Mouse (Mus musculus) liver, embryonic 16.5 days (tissue): Measurements from ENCODE around the gene Cda. TPM values are rescaled to one million over a fixed set of nuclear protein-coding genes. Genes with fewer than 3 reads are reported as not detected.
A peak's percentile ranks its signal among the peaks of the same experiment; 100 is the strongest.

ENCODE experiments used
- ATAC-seq: fragments of 200-750 bp; cut with Nextera tagmentation; 2 replicates; pipeline ENCODE4 v1.8.0; 2017; ENCODE audit warnings: low read depth, mild to moderate bottlenecking, moderate number of reproducible peaks, moderate library complexity
- H3K27ac ChIP-seq: fragments of 300-500 bp; sonication (generic); 2 replicates; pipeline ENCODE4 v1.5.1; 2014; ENCODE audit warnings: mild to moderate bottlenecking, low read length
- H3K27me3 ChIP-seq: fragments of 300-500 bp; sonication (generic); 2 replicates; pipeline ENCODE4 v1.6.1; 2014; ENCODE audit warnings: low read depth, low read length, mixed read lengths; ENCODE audit not compliant: control insufficient read depth, insufficient read depth
- H3K36me3 ChIP-seq: fragments of 300-500 bp; sonication (generic); 2 replicates; pipeline ENCODE4 v1.6.1; 2014; ENCODE audit warnings: mild to moderate bottlenecking; ENCODE audit not compliant: control insufficient read depth, insufficient read depth
- H3K4me1 ChIP-seq: fragments of 300-500 bp; sonication (generic); 2 replicates; pipeline ENCODE4 v1.6.1; 2014; ENCODE audit warnings: low read depth, low read length, mixed read lengths; ENCODE audit not compliant: control insufficient read depth
- H3K4me2 ChIP-seq: fragments of 300-500 bp; sonication (generic); 2 replicates; pipeline ENCODE4 v1.6.1; 2014; ENCODE audit warnings: low read depth, low read length, mixed read lengths
- H3K4me3 ChIP-seq: fragments of 300-500 bp; sonication (generic); 2 replicates; pipeline ENCODE4 v1.5.1; 2014; ENCODE audit warnings: low read depth, mild to moderate bottlenecking, low read length
- H3K9ac ChIP-seq: fragments of 300-500 bp; sonication (generic); 2 replicates; pipeline ENCODE4 v1.6.1; 2014; ENCODE audit warnings: low read depth, low read length
- H3K9me3 ChIP-seq: fragments of 300-500 bp; sonication (generic); replicated peaks from 2 replicates; pipeline ENCODE4 v1.6.1; 2016; ENCODE audit warnings: low read length; ENCODE audit not compliant: control insufficient read depth
- WGBS: fragments of 180-500 bp; shearing (Covaris S2); extraction: QIAGEN DNeasy Blood & Tissue Kit; methylation state at CpG from one replicate; pipeline ENCODE4 v1.1.7; 2014; ENCODE audit not compliant: insufficient replicate concordance; 5-methylcytosine and 5-hydroxymethylcytosine counted together
- polyA plus RNA-seq: library from polyadenylated mRNA; unstranded; fragments of >200 nt; fragmentation: Nextera tagmentation; extraction: Ambion mirVana; gene quantifications from 2 replicates; pipeline ENCODE4 v1.2.1, GENCODE M21; 2015

Cda gene
- polyA plus RNA-seq, 1 experiment from 2014 or later: 5.7 TPM

- no peak overlapping the region for H3K4me3 ChIP-seq
- no peak for ATAC-seq
- no peaks in the 10 kb centered on the region for H3K36me3 ChIP-seq
- H3K4me1 ChIP-seq: peaks cover 5% of the 10 kb centered on the region
- no peaks in the 10 kb centered on the region for H3K9me3 ChIP-seq
- 69% methylated on average over 10 of the region's 10 CpGs for WGBS
- H3K27ac ChIP-seq: peak overlapping the region; percentile 76
- no peak overlapping the region for H3K4me2 ChIP-seq
- no peaks in the 10 kb centered on the region; the same call in 1 of the 2 replicates for H3K27me3 ChIP-seq
- no peak overlapping the region for H3K9ac ChIP-seq
Measured at GRCm38 (mm10) chr4:138343341-138343837, 24.4 kb downstream of the Cda start.

- H3K9ac ChIP-seq: no peak overlapping the region
- 45% methylated on average over 6 of the region's 6 CpGs for WGBS
Measured at GRCm38 (mm10) chr4:138342778-138343177, 25.0 kb downstream of the Cda start.

GRCm38 (mm10) chr4:138342048-138342447, 25.7 kb downstream of the Cda start:
- Histone ChIP-seq H3K4me2 (no peak overlapping the region), H3K9ac (no peak overlapping the region), H3K27ac (peak overlapping the region; percentile 51), H3K36me3 (no peaks in the 10 kb centered on the region), H3K4me3 (no peak overlapping the region), H3K4me1 (peaks cover 6% of the 10 kb centered on the region), H3K27me3 (no peaks in the 10 kb centered on the region; the same call in 1 of the 2 replicates), H3K9me3 (no peaks in the 10 kb centered on the region)
- 63% methylated on average over 7 of the region's 7 CpGs for WGBS
- no peak for ATAC-seq

More at GRCm38 (mm10) chr4:138342778-138343177, 25.0 kb downstream of the Cda start:
- Histone ChIP-seq H3K36me3 (no peaks in the 10 kb centered on the region), H3K4me2 (no peak overlapping the region), H3K9me3 (no peaks in the 10 kb centered on the region), H3K27me3 (no peaks in the 10 kb centered on the region; the same call in 1 of the 2 replicates), H3K27ac (peak overlapping the region; percentile 76), H3K4me3 (no peak overlapping the region), H3K4me1 (peaks cover 5% of the 10 kb centered on the region)
- ATAC-seq: peak; percentile 89

GRCm38 (mm10) chr4:138341393-138341792, 26.4 kb downstream of the Cda start:
- Histone ChIP-seq H3K9me3 (no peaks in the 10 kb centered on the region), H3K27ac (no peak overlapping the region), H3K9ac (no peak overlapping the region), H3K27me3 (no peaks in the 10 kb centered on the region; the same call in 1 of the 2 replicates), H3K4me3 (no peak overlapping the region), H3K36me3 (no peaks in the 10 kb centered on the region), H3K4me2 (no peak overlapping the region), H3K4me1 (peaks cover 6% of the 10 kb centered on the region)
- no peak for ATAC-seq
- 56% methylated on average over 8 of the region's 8 CpGs for WGBS

- Histone ChIP-seq H3K27me3 (no peaks in the 10 kb centered on the region; the same call in 1 of the 2 replicates), H3K9me3 (no peaks in the 10 kb centered on the region), H3K9ac (no peak overlapping the region), H3K4me1 (peaks cover 6% of the 10 kb centered on the region), H3K4me2 (no peak overlapping the region), H3K27ac (no peak overlapping the region), H3K36me3 (no peaks in the 10 kb centered on the region), H3K4me3 (no peak overlapping the region)
- no peak for ATAC-seq
- WGBS: 23% methylated on average over 4 of the region's 4 CpGs
Measured at GRCm38 (mm10) chr4:138339963-138340362, 27.8 kb downstream of the Cda start.

- Histone ChIP-seq H3K9me3 (no peaks in the 10 kb centered on the region), H3K36me3 (no peaks in the 10 kb centered on the region), H3K4me1 (peaks cover 2% of the 10 kb centered on the region), H3K9ac (no peak overlapping the region), H3K27me3 (no peaks in the 10 kb centered on the region; the same call in 1 of the 2 replicates), H3K27ac (no peak overlapping the region), H3K4me2 (no peak overlapping the region), H3K4me3 (no peak overlapping the region)
- 54% methylated on average over 9 of the region's 9 CpGs for WGBS
- ATAC-seq: no peak
Measured at GRCm38 (mm10) chr4:138337341-138337740, 30.5 kb downstream of the Cda start.

GRCm38 (mm10) chr4:138336876-138337275, 30.9 kb downstream of the Cda start:
- Histone ChIP-seq H3K4me3 (no peak overlapping the region), H3K9ac (no peak overlapping the region), H3K9me3 (no peaks in the 10 kb centered on the region), H3K36me3 (no peaks in the 10 kb centered on the region), H3K4me1 (peaks cover 2% of the 10 kb centered on the region), H3K4me2 (no peak overlapping the region), H3K27me3 (no peaks in the 10 kb centered on the region; the same call in 1 of the 2 replicates), H3K27ac (no peak overlapping the region)
- 29% methylated on average over 5 of the region's 5 CpGs for WGBS
- ATAC-seq: no peak

GRCm38 (mm10) chr4:138335648-138336047, 32.1 kb downstream of the Cda start:
- H3K9ac ChIP-seq: no peak overlapping the region
- H3K27me3 ChIP-seq: peaks cover 4% of the 10 kb centered on the region; the same call in 1 of the 2 replicates
- 70% methylated on average over 6 of the region's 6 CpGs for WGBS
- H3K4me2 ChIP-seq: no peak overlapping the region
- no peak for ATAC-seq
- peaks cover 2% of the 10 kb centered on the region for H3K4me1 ChIP-seq
- no peak overlapping the region for H3K4me3 ChIP-seq
- H3K27ac ChIP-seq: no peak overlapping the region
- no peaks in the 10 kb centered on the region for H3K36me3 ChIP-seq
- H3K9me3 ChIP-seq: no peaks in the 10 kb centered on the region

GRCm38 (mm10) chr4:138335036-138335435, 32.8 kb downstream of the Cda start:
- WGBS: 79% methylated on average over 12 of the region's 12 CpGs
- no peak for ATAC-seq
- no peak overlapping the region for H3K4me3 ChIP-seq

More at GRCm38 (mm10) chr4:138335036-138335435, 32.8 kb downstream of the Cda start:
- H3K4me2 ChIP-seq: no peak overlapping the region
- H3K9me3 ChIP-seq: no peaks in the 10 kb centered on the region
- H3K9ac ChIP-seq: no peak overlapping the region
- peaks cover 2% of the 10 kb centered on the region for H3K4me1 ChIP-seq
- H3K36me3 ChIP-seq: no peaks in the 10 kb centered on the region
- H3K27ac ChIP-seq: no peak overlapping the region
- peaks cover 4% of the 10 kb centered on the region; the same call in 1 of the 2 replicates for H3K27me3 ChIP-seq
